Mouse (Mus musculus): ENCODE results near the gene Plac8.

DNA sequence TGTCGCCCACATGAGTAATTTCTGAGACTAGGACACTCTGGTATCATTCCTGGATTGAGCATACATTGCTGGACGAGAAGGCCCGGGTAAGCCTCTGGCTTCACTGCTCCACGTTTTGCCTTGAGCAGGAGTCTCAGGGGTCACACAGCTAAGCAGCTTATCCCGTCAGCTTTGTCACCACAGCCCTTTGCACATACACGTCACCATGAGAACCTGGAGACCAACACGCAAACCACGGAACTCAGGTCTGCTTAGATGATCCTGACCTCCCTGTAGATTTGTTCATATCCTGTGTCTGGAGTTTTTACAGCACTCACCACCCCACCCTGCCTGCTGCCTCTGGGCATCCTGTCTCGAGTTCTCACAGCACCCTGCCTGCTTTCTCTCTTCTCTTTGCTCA, 48.9 kb upstream of the Plac8 start:
- TF ChIP-seq POLR2A (IDR thresholded peaks at IDR 0.05; ENCODE audit: low read depth, low read length) (no peak), CTCF (IDR thresholded peaks at IDR 0.05; ENCODE audit: extremely low read depth, insufficient read depth, insufficient read length, insufficient replicate concordance) (no peak)

All from spleen, adult 2 months (tissue).